Mouse (Mus musculus): ENCODE results near the gene Draxin.
A peak's percentile ranks its signal among the peaks of the same experiment; 100 is the strongest.

DNA sequence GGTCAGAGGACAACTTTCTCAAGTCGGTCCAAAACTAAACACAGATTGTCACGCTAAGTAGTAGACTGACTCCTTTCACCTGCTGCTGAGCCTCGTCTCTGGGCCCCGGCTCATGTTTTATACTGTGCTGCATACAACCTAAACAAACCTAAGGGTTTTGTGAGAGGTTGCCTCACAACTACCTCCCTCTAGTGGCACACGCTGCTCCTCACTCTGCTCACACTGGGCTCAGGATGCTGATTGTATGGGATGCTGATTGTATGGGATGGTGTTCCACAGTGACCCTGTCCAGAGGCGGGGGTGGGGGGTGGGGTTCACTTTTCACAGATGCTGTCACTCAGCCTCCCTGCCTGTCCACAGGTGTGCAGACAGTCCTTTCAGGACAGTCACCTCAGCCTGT, 51.3 kb downstream of the Draxin start:
- TF ChIP-seq POLR2AphosphoS2 (IDR thresholded peaks at IDR 0.05; ENCODE audit: low read depth, low read length), result no peak
- TF ChIP-seq NRF1 (IDR thresholded peaks at IDR 0.05; ENCODE audit: low read depth, low read length), result no peak
- TF ChIP-seq EP300 (IDR thresholded peaks at IDR 0.05; ENCODE audit: low read length), result no peak
- no peak for TF ChIP-seq CHD1 (IDR thresholded peaks at IDR 0.05; ENCODE audit: low read depth, low read length)
- no peak for TF ChIP-seq ZKSCAN1 (IDR thresholded peaks at IDR 0.05; ENCODE audit: borderline replicate concordance, low read depth, low read length)
- TF ChIP-seq E2F4 (IDR thresholded peaks at IDR 0.05; ENCODE audit: insufficient replicate concordance, low read depth, low read length), result no peak
- no peak for TF ChIP-seq POLR2A (IDR thresholded peaks at IDR 0.05; ENCODE audit: low read depth, low read length)
- no peak for TF ChIP-seq USF2 (conservative IDR thresholded peaks at IDR 0.05; ENCODE audit: low read depth, low read length)
- TF ChIP-seq CTCF (conservative IDR thresholded peaks at IDR 0.05 in 1 of 2, IDR thresholded peaks at IDR 0.05 in 1 of 2; ENCODE audit: low read depth in 2 of 2, low read length in 2 of 2), result peak in 1 of 2 experiments; percentile 39; a peak in 2 of 4 replicates
- no peak for TF ChIP-seq ZMIZ1 (IDR thresholded peaks at IDR 0.05; ENCODE audit: low read depth, low read length)
- no peak for TF ChIP-seq ZNF384 (IDR thresholded peaks at IDR 0.05; ENCODE audit: low read depth, low read length)
- TF ChIP-seq HCFC1 (IDR thresholded peaks at IDR 0.05; ENCODE audit: low read depth, low read length), result no peak
- no peak for TF ChIP-seq USF1 (IDR thresholded peaks at IDR 0.05; ENCODE audit: low read depth, low read length)
- TF ChIP-seq BHLHE40 (IDR thresholded peaks at IDR 0.05; ENCODE audit: low read depth, low read length), result no peak
